Mouse (Mus musculus): ENCODE measurements around the gene Nrap. TPM values are rescaled to one million over a fixed set of nuclear protein-coding genes. Genes with fewer than 3 reads are reported as not detected.
"Not testable (repeated sequence)": the region's sequence is repeated elsewhere in the genome, so short reads cannot be mapped to it uniquely, and the experiment has no call there.

Nrap gene
- polyA plus RNA-seq, 1 experiment from 2014 or later, result 0.20 TPM

DNA sequence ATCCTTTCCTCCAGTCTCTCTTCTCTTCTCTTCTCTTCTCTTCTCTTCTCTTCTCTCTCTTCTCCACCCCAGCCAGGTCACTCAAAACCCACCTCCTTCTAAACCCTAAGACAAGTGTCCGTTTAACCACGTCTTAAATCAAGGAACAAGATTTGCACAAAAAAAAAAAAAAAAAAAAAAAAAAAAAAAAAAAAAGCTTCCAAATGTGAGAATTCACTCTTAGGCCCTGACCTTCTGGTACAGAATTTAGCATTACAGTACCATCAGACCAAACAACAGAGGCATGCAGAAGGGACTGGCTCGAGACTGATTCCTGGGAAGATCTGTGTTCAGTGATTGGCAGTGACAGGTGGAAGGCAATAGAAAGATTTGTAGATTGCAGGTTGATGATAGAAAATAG, 30.5 kb upstream of the Nrap start:
- Histone ChIP-seq H3K4me1 (replicated peaks) (peaks cover 21% of the 10 kb centered on the region), H3K27ac (no peak overlapping the region), H3K9me3 (no peaks in the 10 kb centered on the region), H3K9ac (no peak overlapping the region), H3K27me3 (replicated peaks) (no peaks in the 10 kb centered on the region), H3K4me3 (replicated peaks) (no peak overlapping the region), H3K36me3 (no peaks in the 10 kb centered on the region), H3K4me2 (replicated peaks) (no peak overlapping the region)
- 86% methylated on average over 3 of the region's 3 CpGs for WGBS
- ATAC-seq, result no peak

DNA sequence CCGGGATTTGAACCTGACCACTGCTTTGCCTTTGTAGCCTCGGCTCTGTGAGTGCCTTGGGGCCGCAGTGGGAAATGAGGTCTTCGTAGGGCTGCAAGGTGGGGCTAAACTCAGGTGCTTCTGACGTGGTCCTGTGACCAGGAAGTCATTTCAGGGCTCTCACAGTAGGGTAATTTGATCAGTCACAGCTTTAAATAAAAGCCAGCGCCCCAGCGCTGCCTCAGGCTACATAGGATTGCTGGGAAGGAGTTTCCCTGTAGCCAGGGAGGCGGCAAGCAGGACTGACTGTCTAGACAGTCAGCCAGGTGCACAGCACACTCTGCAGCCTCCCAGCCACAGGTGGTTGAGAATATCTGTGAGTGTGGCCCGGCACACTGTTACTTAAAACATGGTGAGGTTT, 29.6 kb upstream of the Nrap start:
- Histone ChIP-seq H3K4me3 (replicated peaks) (no peak overlapping the region), H3K36me3 (no peaks in the 10 kb centered on the region), H3K27me3 (replicated peaks) (no peaks in the 10 kb centered on the region), H3K4me2 (replicated peaks) (no peak overlapping the region), H3K9me3 (no peaks in the 10 kb centered on the region), H3K9ac (no peak overlapping the region), H3K4me1 (replicated peaks) (peaks cover 13% of the 10 kb centered on the region), H3K27ac (no peak overlapping the region)
- WGBS, result 71% methylated on average over 9 of the region's 9 CpGs
- ATAC-seq, result no peak

DNA sequence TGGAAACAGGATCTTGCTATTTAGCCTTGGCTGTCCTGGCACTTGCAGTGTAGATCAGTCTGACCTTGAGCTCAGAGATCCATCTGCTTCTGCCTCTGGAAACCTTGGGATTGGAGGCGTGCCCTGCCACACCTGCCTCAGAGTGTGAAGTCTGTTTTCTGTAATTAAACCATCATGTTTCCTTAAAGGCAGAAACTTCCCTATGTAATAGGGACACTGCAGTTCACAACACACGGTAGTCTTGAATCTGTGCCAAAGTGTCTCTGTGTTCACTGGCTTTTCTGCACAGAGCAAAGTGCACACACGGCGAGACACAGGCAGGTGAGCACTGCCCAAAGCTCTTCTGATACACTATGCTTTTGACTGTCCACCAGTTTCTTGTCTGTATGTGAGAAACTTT, 28.6 kb upstream of the Nrap start:
- H3K4me1 ChIP-seq (replicated peaks), result peaks cover 10% of the 10 kb centered on the region; the same call in 1 of the 2 replicates
- ATAC-seq, result peak; percentile 84
- H3K27me3 ChIP-seq (replicated peaks), result no peaks in the 10 kb centered on the region
- H3K9me3 ChIP-seq, result no peaks in the 10 kb centered on the region
- H3K4me2 ChIP-seq (replicated peaks), result no peak overlapping the region
- no peaks in the 10 kb centered on the region for H3K36me3 ChIP-seq
- no peak overlapping the region for H3K9ac ChIP-seq
- 67% methylated on average over 4 of the region's 4 CpGs for WGBS
- H3K4me3 ChIP-seq (replicated peaks), result no peak overlapping the region
- H3K27ac ChIP-seq, result no peak overlapping the region

DNA sequence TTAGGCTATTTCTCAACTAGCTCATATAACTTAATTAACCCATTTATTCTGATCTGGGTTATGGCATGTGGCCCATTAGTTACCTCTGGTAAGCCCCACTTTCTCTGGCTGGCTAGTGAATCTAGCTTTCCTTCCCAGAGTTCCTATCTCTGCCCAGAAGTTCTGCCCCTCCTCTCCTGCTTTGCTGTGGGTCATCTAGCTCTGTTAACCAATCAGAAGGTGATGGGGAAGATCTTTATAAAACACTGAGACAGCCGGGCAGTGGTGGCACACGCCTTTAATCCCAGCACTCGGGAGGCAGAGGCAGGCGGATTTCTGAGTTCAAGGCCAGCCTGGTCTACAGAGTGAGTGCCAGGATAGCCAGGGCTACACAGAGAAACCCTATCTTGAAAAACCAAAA, 20.0 kb upstream of the Nrap start:
- not testable (repeated sequence) for H3K36me3 ChIP-seq; H3K27ac ChIP-seq; H3K4me2 ChIP-seq (replicated peaks); H3K9ac ChIP-seq; H3K4me1 ChIP-seq (replicated peaks); H3K27me3 ChIP-seq (replicated peaks); ATAC-seq; H3K4me3 ChIP-seq (replicated peaks); H3K9me3 ChIP-seq
- WGBS, result 96% methylated on average over 4 of the region's 4 CpGs

DNA sequence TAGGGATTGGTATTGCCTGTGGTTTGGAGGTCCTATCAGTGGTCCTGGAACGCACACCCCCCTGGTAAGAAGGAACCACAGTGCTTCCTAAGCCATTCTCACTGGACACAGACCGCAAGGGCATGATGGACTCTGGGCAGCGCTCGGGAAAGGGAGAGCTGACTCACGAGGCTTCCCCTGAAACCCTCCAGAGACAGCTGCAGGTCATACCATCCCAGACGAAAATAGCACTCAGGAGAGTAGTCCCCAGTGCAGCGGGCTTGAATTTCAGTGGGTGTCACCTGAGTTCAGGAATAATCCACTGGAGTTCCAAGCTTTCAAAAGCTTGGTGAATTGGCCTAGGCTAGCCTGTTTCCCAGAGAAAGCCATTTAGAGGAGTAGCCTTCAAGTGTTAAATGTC, 16.7 kb upstream of the Nrap start:
- Histone ChIP-seq H3K4me3 (replicated peaks) (no peak overlapping the region), H3K27ac (no peak overlapping the region), H3K9me3 (no peaks in the 10 kb centered on the region), H3K27me3 (replicated peaks) (no peaks in the 10 kb centered on the region), H3K36me3 (peaks cover 14% of the 10 kb centered on the region), H3K4me1 (replicated peaks) (no peaks in the 10 kb centered on the region), H3K4me2 (replicated peaks) (no peak overlapping the region), H3K9ac (no peak overlapping the region)
- no peak for ATAC-seq
- WGBS, result 88% methylated on average over 7 of the region's 7 CpGs

DNA sequence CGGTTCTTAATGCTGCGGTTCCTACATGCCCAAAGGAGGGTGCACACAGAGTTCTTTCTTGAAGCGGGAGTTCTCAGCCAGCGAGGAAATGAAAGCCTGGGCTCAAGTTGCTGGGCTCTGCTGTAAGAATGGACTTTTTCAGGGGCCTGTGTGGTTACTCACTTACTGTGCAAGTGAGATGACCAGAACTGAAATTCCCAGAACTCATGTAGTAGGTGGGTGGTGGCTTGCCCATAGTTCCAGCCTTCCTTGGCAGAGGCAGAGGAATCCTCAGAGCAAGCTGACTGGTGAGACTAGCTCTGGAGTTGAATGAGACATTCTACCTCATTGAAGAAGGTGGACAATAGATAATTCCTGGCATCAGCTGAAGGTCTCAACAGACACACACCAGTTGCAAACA, 16.0 kb upstream of the Nrap start:
- Histone ChIP-seq H3K4me1 (replicated peaks) (no peaks in the 10 kb centered on the region), H3K4me3 (replicated peaks) (no peak overlapping the region), H3K27me3 (replicated peaks) (no peaks in the 10 kb centered on the region), H3K36me3 (peaks cover 14% of the 10 kb centered on the region), H3K9me3 (no peaks in the 10 kb centered on the region), H3K4me2 (replicated peaks) (no peak overlapping the region), H3K27ac (no peak overlapping the region), H3K9ac (no peak overlapping the region)
- WGBS, result 96% methylated on average over 4 of the region's 4 CpGs
- no peak for ATAC-seq

DNA sequence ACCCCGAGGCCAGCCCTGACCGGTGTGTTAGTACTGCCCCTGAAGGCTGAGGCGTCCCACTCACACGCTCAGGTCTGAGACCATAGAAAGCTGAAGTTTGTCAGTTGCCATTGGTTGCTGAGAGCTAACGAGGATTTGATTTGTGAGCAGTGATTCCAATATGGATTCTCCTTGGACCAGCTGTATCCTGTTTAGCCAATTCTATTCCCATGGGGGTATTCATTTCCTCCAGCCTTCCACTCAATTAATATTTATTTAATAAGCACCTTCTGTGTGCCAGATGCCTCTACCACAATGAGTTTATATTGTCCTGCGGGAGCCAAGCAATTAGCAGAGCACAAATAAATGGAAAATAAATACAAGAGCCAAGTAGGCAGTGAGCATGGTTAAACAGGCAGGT, 12.0 kb upstream of the Nrap start:
- WGBS, result 82% methylated on average over 6 of the region's 6 CpGs
- Histone ChIP-seq H3K4me3 (replicated peaks) (no peak overlapping the region), H3K36me3 (peaks cover 7% of the 10 kb centered on the region; the same call in 1 of the 2 replicates), H3K9me3 (no peaks in the 10 kb centered on the region), H3K27ac (no peak overlapping the region), H3K4me1 (replicated peaks) (peaks cover 14% of the 10 kb centered on the region), H3K4me2 (replicated peaks) (no peak overlapping the region), H3K9ac (no peak overlapping the region), H3K27me3 (replicated peaks) (no peaks in the 10 kb centered on the region)
- ATAC-seq, result no peak

DNA sequence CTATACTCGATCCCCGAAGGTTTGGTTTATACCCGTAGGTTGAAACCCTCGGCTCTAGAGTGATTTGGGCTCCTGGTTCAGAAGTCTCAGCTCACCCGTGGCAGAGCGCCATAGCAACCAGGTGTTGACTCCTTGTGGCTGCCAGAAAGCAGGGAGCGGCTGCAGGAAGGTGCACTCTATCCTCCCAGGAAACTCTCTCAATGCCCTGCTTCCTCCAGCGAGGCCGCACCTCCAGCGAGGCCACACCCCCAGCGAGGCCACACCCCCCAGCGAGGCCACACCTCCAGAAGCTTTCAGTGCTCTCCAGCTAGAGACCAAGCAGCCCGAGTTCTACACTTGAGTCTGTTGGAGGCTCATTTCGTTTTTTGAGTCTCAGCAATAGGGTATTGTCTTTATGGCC, 10.4 kb upstream of the Nrap start:
- Histone ChIP-seq H3K36me3 (peaks cover 7% of the 10 kb centered on the region; the same call in 1 of the 2 replicates), H3K4me1 (replicated peaks) (peaks cover 19% of the 10 kb centered on the region), H3K27ac (no peak overlapping the region), H3K9me3 (no peaks in the 10 kb centered on the region), H3K4me3 (replicated peaks) (no peak overlapping the region), H3K9ac (no peak overlapping the region), H3K4me2 (replicated peaks) (no peak overlapping the region), H3K27me3 (replicated peaks) (no peaks in the 10 kb centered on the region)
- ATAC-seq, result peak; percentile 61
- 40% methylated on average over 14 of the region's 14 CpGs for WGBS

DNA sequence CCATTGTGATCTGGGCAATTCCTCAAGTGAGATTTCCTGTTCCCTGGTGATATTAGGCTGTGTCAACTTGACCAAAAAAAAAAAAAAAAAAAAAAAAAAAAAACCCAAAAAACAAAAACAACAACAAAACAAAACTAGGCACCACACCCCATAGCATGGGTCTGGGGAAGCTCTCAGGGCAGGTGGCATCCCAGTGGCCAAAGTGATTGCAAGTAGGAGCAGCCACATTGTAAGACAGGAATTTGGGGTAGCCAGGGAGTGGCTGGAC, 8.6 kb upstream of the Nrap start:
- ATAC-seq, result no peak
- H3K27ac ChIP-seq, result no peak overlapping the region

DNA sequence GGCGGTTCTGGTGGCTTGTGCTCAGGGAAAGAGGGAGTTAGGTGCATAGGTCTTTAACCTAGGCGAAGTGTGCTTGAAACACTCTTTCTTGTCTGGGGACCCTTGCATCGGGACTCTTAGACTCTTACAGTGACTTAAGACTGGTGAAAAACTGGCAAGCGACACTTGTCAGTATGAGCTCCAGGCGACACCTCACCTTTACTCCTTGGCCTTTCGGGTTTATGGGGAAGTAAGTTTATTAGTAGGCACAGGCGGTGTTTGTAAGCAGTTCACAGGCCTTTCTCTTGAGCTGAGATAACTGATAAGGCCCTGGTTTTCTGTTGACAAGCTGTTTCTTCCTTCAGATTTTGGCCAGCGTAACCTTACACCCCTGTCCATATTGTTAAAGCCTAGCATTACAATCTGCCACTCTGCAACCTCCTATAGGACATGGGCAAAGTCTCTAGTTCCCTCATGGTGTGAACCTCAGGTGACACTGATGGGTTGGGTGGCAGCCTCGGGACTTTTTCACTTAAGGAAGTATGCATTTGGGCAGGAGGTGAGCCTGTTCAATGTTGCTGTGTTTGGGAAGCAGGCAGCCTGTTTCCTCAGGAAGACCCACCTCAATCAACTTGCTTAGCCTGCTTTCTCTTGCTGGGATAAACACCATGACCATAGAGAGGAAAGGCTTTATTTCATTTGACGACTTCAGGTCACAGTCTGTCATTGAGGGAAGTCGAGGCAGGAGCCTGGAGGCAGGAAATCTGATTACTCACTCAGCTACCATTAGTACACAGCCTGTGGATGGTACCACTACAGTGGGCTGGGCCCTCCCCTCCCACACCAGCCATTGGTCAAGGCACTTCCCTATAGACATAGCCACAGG, 8.1 kb upstream of the Nrap start:
- H3K4me2 ChIP-seq (replicated peaks), result peak overlapping the region; percentile 94
- WGBS, result 46% methylated on average over 11 of the region's 11 CpGs

More for the DNA sequence above, 8.6 kb upstream of the Nrap start:
- H3K9me3 ChIP-seq, result no peaks in the 10 kb centered on the region
- H3K4me3 ChIP-seq (replicated peaks), result no peak overlapping the region
- no peaks in the 10 kb centered on the region for H3K27me3 ChIP-seq (replicated peaks)
- H3K4me1 ChIP-seq (replicated peaks), result peaks cover 19% of the 10 kb centered on the region
- no peak overlapping the region for H3K9ac ChIP-seq
- H3K4me2 ChIP-seq (replicated peaks), result peak overlapping the region; percentile 94; the same call in 1 of the 2 replicates
- no peaks in the 10 kb centered on the region for H3K36me3 ChIP-seq

DNA sequence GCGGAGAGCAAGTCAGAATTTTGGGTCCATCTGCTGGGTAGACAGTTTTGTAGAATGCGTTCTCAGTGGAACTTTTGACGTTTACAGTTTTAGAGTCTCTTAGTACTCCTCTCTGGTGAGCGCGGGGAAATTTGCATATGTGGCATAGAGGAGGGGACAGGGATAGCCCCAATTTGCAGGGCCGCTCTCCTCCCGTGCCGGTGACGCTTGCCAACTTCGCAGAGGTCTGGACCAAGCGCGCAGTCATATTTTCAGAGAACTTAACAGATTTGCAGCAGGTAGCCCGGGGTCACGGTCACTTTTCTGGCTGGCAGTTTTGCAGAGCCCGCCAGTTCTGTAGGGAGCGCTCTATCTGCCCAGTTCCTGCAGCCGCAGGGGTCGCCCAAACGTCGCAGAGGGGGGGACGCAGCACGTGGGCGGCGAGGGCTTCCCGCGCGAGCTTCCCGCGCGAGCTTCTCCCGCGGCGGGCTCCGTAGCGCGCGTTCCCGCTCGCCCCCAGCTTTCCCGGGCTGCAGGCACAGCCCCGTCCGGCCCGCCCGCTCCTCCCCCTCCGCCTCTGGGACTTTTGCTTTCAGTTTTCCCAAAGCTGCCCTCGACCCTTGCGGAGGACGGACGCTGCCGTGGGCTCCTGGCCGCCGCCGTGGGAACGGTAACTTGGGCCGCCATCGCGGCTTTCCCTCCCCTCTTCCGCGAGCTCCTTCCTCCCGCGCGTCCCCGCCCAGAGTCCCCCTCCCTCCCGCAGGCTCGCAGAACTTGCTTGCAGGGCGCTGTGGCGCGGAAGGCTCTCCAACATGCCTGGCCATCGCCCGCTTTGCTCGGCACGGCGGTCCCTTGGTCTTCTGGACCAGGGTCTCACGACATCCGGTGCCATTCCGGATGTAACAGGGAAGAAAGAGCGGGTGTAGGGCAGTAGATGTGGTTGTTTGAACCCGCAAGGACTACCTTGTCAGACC, 7.1 kb upstream of the Nrap start, which contains the start of gene Casp7:
Casp7 (plus strand) TSS at position 461 of the 953 bp plus-strand sequence.
- peak within 1 kb of the TSS; percentile 79 for H3K9ac ChIP-seq
- no peaks in the 10 kb centered on the region for H3K9me3 ChIP-seq
- peak within 1 kb of the TSS; percentile 94 for H3K4me2 ChIP-seq (replicated peaks)
- peak within 1 kb of the TSS; percentile 66 for H3K4me3 ChIP-seq (replicated peaks)
- H3K4me1 ChIP-seq (replicated peaks), result peaks cover 19% of the 10 kb centered on the region
- H3K27me3 ChIP-seq (replicated peaks), result no peaks in the 10 kb centered on the region
- peak within 1 kb of the TSS; percentile 92 for H3K27ac ChIP-seq
- WGBS, result under 1% methylated on average over 78 of the region's 78 CpGs
- peak; percentile 67 for ATAC-seq
- H3K36me3 ChIP-seq, result no peaks in the 10 kb centered on the region

More for the DNA sequence above, 8.1 kb upstream of the Nrap start:
- Histone ChIP-seq H3K4me1 (replicated peaks) (peaks cover 19% of the 10 kb centered on the region), H3K9ac (peak overlapping the region; percentile 79), H3K36me3 (no peaks in the 10 kb centered on the region), H3K4me3 (replicated peaks) (peak overlapping the region; percentile 66), H3K9me3 (no peaks in the 10 kb centered on the region), H3K27me3 (replicated peaks) (no peaks in the 10 kb centered on the region), H3K27ac (peak overlapping the region; percentile 92)
- ATAC-seq, result peak; percentile 18; the same call in 1 of the 2 replicates

DNA sequence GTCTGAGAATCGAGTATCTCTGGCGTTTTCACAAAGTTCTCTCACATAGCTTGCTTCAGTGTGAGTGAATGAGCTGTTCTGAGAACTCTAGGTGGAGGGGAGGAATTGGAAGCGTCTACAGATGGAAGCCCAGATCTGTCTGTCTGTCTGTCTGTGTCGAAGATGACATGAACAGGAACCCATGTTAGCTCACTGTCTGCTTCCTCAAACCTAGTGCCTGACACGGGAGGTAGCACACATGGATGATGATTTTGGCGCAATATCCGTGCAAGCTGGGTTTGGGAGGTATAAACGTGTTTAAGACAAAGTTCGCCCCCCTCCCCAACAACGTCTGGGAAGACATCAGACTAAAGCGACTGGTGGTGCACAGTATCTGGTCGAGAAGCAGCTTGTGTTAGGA, 6.4 kb upstream of the Nrap start:
- Histone ChIP-seq H3K4me3 (replicated peaks) (peak overlapping the region; percentile 66), H3K27me3 (replicated peaks) (no peaks in the 10 kb centered on the region), H3K4me1 (replicated peaks) (peaks cover 19% of the 10 kb centered on the region), H3K4me2 (replicated peaks) (peak overlapping the region; percentile 94), H3K9me3 (no peaks in the 10 kb centered on the region), H3K27ac (no peak overlapping the region), H3K36me3 (no peaks in the 10 kb centered on the region), H3K9ac (peak overlapping the region; percentile 79)
- WGBS, result 44% methylated on average over 12 of the region's 12 CpGs
- ATAC-seq, result no peak
